Mouse (Mus musculus): ENCODE data around the gene Tpd52l2. TPM values are rescaled to one million over a fixed set of nuclear protein-coding genes. Genes with fewer than 3 reads are reported as not detected.

Gene Tpd52l2
- polyA plus RNA-seq, 1 experiment from 2014 or later = 136 TPM

DNA sequence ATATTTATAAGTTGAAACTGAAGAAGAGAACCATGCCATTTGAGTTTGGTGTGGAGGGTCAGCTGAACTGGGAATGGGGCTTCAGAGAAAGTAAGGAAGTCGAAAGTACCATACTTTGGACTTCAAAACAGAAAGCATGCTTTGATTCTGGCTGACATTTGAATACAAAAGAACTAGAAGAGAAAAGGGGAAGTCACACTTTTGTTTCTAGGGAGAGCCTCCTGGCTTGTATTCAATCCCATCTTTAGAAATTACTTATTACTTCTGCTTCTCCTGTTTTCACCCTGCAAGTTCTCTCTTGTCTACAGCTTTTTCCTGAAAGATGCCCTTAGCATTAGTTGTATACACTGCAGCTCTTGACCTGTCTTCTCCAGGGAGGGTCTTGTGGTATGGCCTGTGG lies 51.3 kb downstream of the Tpd52l2 start:
- H3K36me3 ChIP-seq = peaks cover 48% of the 10 kb centered on the region
- ATAC-seq (ENCODE audit: insufficient read depth, low FRiP score, low read depth) = no peak
- H3K4me2 ChIP-seq = no peak overlapping the region
- H3K4me3 ChIP-seq (replicated peaks) = no peak overlapping the region
- no peaks in the 10 kb centered on the region for H3K4me1 ChIP-seq
- 79% methylated on average over 1 of the region's 1 CpGs for WGBS
- H3K27ac ChIP-seq = no peak overlapping the region
- no peak overlapping the region for H3K9ac ChIP-seq
- no peaks in the 10 kb centered on the region for H3K27me3 ChIP-seq (replicated peaks)
- H3K9me3 ChIP-seq = no peaks in the 10 kb centered on the region

DNA sequence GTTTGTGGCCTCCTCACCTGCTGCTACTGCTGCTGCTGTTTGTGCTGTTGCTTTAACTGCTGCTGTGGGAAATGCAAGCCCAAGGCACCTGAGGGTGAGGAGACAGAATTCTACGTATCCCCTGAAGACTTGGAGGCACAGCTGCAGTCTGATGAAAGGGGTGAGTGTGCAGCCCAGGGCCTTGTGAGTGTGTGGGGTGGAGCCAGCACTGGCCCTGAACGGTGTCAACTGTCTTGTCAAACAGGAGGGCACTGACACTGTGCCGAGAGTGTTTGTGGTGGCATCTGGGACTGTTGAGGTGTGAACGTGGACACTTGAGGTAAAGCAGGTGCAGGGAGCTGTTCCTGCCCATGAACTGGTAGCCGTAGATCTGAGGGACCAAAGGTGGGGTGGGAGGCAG lies 51.7 kb downstream of the Tpd52l2 start:
- peaks cover 48% of the 10 kb centered on the region for H3K36me3 ChIP-seq
- H3K9ac ChIP-seq = no peak overlapping the region
- ATAC-seq (ENCODE audit: insufficient read depth, low FRiP score, low read depth) = no peak
- H3K4me3 ChIP-seq (replicated peaks) = no peak overlapping the region
- whole genome bisulfite sequencing = 87% methylated on average over 5 of the region's 5 CpGs
- no peak overlapping the region for H3K4me2 ChIP-seq
- H3K9me3 ChIP-seq = no peaks in the 10 kb centered on the region
- no peaks in the 10 kb centered on the region for H3K27me3 ChIP-seq (replicated peaks)
- H3K4me1 ChIP-seq = no peaks in the 10 kb centered on the region
- no peak overlapping the region for H3K27ac ChIP-seq

GRCm38 (mm10) chr2:181550233-181550632 lies 53.3 kb downstream of the Tpd52l2 start:
- Histone ChIP-seq H3K27me3 (replicated peaks) (no peaks in the 10 kb centered on the region), H3K36me3 (peaks cover 50% of the 10 kb centered on the region), H3K9ac (no peak overlapping the region), H3K4me1 (no peaks in the 10 kb centered on the region), H3K27ac (no peak overlapping the region), H3K4me3 (replicated peaks) (no peak overlapping the region), H3K4me2 (no peak overlapping the region), H3K9me3 (no peaks in the 10 kb centered on the region)
- 90% methylated on average over 2 of the region's 2 CpGs for WGBS
- ATAC-seq (ENCODE audit: insufficient read depth, low FRiP score, low read depth) = no peak

DNA sequence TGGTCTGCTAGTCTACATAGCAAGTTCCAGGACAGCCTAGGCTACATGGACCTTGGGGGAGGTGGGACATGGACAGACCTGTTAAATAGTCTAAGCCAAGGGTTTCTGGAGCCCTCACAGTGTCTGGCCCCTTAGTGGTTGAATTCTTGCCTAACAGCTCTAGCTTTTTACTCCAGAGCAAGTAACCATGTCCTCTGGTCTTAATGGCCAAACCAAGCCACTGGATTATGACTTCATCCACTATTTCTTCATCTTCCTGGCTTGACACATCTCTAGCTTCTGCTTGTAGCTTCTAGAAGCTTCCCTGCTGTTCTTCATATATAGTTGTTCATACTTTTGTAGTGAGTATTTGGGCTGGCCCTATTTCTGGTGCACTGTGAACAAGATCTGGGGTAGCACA lies 56.8 kb downstream of the Tpd52l2 start:
- H3K27me3 ChIP-seq (replicated peaks) = no peaks in the 10 kb centered on the region
- ATAC-seq (ENCODE audit: insufficient read depth, low FRiP score, low read depth) = no peak
- no peaks in the 10 kb centered on the region for H3K9me3 ChIP-seq
- no peak overlapping the region for H3K9ac ChIP-seq
- no peak overlapping the region for H3K4me3 ChIP-seq (replicated peaks)
- H3K4me1 ChIP-seq = no peaks in the 10 kb centered on the region
- H3K27ac ChIP-seq = no peak overlapping the region
- H3K36me3 ChIP-seq = peaks cover 42% of the 10 kb centered on the region
- H3K4me2 ChIP-seq = no peak overlapping the region

- 90% methylated on average over 3 of the region's 3 CpGs for WGBS
- H3K27ac ChIP-seq = no peak overlapping the region
- H3K9ac ChIP-seq = no peak overlapping the region
- no peaks in the 10 kb centered on the region for H3K4me1 ChIP-seq
- no peak overlapping the region for H3K4me2 ChIP-seq
- no peaks in the 10 kb centered on the region for H3K27me3 ChIP-seq (replicated peaks)
- no peak for ATAC-seq (ENCODE audit: insufficient read depth, low FRiP score, low read depth)
- H3K9me3 ChIP-seq = no peaks in the 10 kb centered on the region
- H3K36me3 ChIP-seq = peaks cover 5% of the 10 kb centered on the region; the same call in 1 of the 2 replicates
- no peak overlapping the region for H3K4me3 ChIP-seq (replicated peaks)
Observed at GRCm38 (mm10) chr2:181567338-181567737, 70.4 kb downstream of the Tpd52l2 start.

Other genes with a start within 250 kb of the Tpd52l2 start
- gene Gmeb2, start 209.1 kb upstream of the Tpd52l2 start, polyA plus RNA-seq (2015; fragmentation: Nextera tagmentation; extraction: Ambion mirVana) = 12.2 and 13.2 TPM in 2 replicates
- 37.6 and 39.0 TPM in 2 replicates for gene Stmn3, start 182.6 kb upstream of the Tpd52l2 start, polyA plus RNA-seq (2015; fragmentation: Nextera tagmentation; extraction: Ambion mirVana)
- gene Rtel1, start 177.4 kb upstream of the Tpd52l2 start, polyA plus RNA-seq (2015; fragmentation: Nextera tagmentation; extraction: Ambion mirVana) = 35.4 and 39.2 TPM in 2 replicates
- gene Zgpat, start 132.2 kb upstream of the Tpd52l2 start, polyA plus RNA-seq (2015; fragmentation: Nextera tagmentation; extraction: Ambion mirVana) = 36.2 and 38.5 TPM in 2 replicates
- 58.6 and 62.4 TPM in 2 replicates for gene Arfrp1, start 131.7 kb upstream of the Tpd52l2 start, polyA plus RNA-seq (2015; fragmentation: Nextera tagmentation; extraction: Ambion mirVana)
- gene Lime1, start 117.1 kb upstream of the Tpd52l2 start, polyA plus RNA-seq (2015; fragmentation: Nextera tagmentation; extraction: Ambion mirVana) = 18.2 and 20.2 TPM in 2 replicates
- 9.7 and 10.0 TPM in 2 replicates for gene Zbtb46, start 37.7 kb upstream of the Tpd52l2 start, polyA plus RNA-seq (2015; fragmentation: Nextera tagmentation; extraction: Ambion mirVana)
- gene Abhd16b, start 3.9 kb upstream of the Tpd52l2 start, polyA plus RNA-seq (2015; fragmentation: Nextera tagmentation; extraction: Ambion mirVana) = 0.17 and 0.23 TPM in 2 replicates
- gene Dnajc5, start 23.3 kb downstream of the Tpd52l2 start, polyA plus RNA-seq (2015; fragmentation: Nextera tagmentation; extraction: Ambion mirVana) = 76.4 and 82.1 TPM in 2 replicates
- gene Uckl1, start 87.8 kb downstream of the Tpd52l2 start, polyA plus RNA-seq (2015; fragmentation: Nextera tagmentation; extraction: Ambion mirVana) = 60.9 and 63.5 TPM in 2 replicates
- gene Prpf6, start 94.7 kb downstream of the Tpd52l2 start, polyA plus RNA-seq (2015; fragmentation: Nextera tagmentation; extraction: Ambion mirVana) = 52.7 and 56.6 TPM in 2 replicates
- gene Zfp512b, start 95.7 kb downstream of the Tpd52l2 start, polyA plus RNA-seq (2015; fragmentation: Nextera tagmentation; extraction: Ambion mirVana) = 48.5 and 50.8 TPM in 2 replicates
- 25.0 and 26.9 TPM in 2 replicates for gene Samd10, start 102.1 kb downstream of the Tpd52l2 start, polyA plus RNA-seq (2015; fragmentation: Nextera tagmentation; extraction: Ambion mirVana)
- gene Gm29797, start 159.9 kb downstream of the Tpd52l2 start, polyA plus RNA-seq (2015; fragmentation: Nextera tagmentation; extraction: Ambion mirVana) = 0.36 and 1.2 TPM in 2 replicates
- 28.7 and 32.0 TPM in 2 replicates for gene Sox18, start 174.5 kb downstream of the Tpd52l2 start, polyA plus RNA-seq (2015; fragmentation: Nextera tagmentation; extraction: Ambion mirVana)
- gene Tcea2, start 183.2 kb downstream of the Tpd52l2 start, polyA plus RNA-seq (2015; fragmentation: Nextera tagmentation; extraction: Ambion mirVana) = 21.5 and 24.2 TPM in 2 replicates
- 51.7 and 53.3 TPM in 2 replicates for gene Rgs19, start 196.8 kb downstream of the Tpd52l2 start, polyA plus RNA-seq (2015; fragmentation: Nextera tagmentation; extraction: Ambion mirVana)
- not detected in 2 replicates for gene Lkaaear1, start 201.3 kb downstream of the Tpd52l2 start, polyA plus RNA-seq (2015; fragmentation: Nextera tagmentation; extraction: Ambion mirVana)
- gene Oprl1, start 217.9 kb downstream of the Tpd52l2 start, polyA plus RNA-seq (2015; fragmentation: Nextera tagmentation; extraction: Ambion mirVana) = 1.3 and 2.3 TPM in 2 replicates